Mouse (Mus musculus) megakaryocyte-erythroid progenitor cell, adult 5-6 weeks (primary cell): ENCODE measurements around the gene Cwc22. TPM values are rescaled to one million over a fixed set of nuclear protein-coding genes. Genes with fewer than 3 reads are reported as not detected.

Experiments used
- ATAC-seq: replicated peaks from 2 replicates; pipeline ENCODE4 v1.8.0; 2016; ENCODE audit warnings: mild to moderate bottlenecking, inconsistent platforms; ENCODE audit not compliant: severe bottlenecking, poor library complexity, low FRiP score, low TSS enrichment
- total RNA-seq, 2 experiments: library from RNA; stranded (forward) in 1 of 2; stranded (reverse) in 1 of 2; fragments of 200-1000, 215-1000 nt in 1 of 2; fragments of >200 nt in 1 of 2; fragmentation: Nextera tagmentation in 1 of 2; gene quantifications; 2 replicates each; pipeline ENCODE4 v1.2.3; 2014 to 2017

Cwc22 gene
- total RNA-seq, 2 experiments from 2014 or later = 59.3 to 163 TPM

DNA sequence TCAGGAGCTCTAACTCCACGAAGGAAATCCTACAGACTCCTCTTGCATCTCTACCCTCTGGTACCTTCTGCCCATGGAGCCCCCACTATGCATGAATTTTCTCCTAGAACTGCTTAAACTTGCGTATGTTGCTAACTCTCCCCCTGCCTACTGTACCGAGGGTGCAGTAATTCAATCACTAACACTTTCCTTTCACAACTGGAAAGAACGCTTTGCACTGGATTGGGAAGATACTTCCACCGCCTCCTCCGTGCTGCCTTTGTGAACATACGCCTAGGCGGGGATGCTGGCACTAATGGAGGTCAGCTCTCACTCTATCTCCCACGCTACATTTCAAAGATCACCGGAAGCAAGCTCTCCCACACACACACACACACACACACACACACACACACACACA, 17.8 kb downstream of the Cwc22 start:
- ATAC-seq = no peak

DNA sequence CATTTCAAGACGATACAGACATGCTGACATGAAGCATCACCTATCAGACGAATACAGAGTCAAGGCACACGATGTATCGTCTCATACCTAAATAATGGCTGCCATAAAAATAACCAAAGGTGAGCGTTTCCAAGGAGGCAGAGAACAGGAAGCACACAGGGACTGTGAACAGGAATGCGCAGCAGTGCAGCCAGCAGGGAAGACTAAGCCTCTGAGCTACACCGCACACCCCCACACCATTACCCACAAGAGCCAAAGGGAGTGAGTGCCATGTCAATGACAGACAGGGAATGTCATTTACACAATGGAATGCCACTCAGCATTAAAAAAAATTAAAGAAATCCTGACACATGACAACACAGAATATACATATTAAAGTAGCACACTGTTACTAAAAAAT, 19.7 kb downstream of the Cwc22 start:
- no peak for ATAC-seq

DNA sequence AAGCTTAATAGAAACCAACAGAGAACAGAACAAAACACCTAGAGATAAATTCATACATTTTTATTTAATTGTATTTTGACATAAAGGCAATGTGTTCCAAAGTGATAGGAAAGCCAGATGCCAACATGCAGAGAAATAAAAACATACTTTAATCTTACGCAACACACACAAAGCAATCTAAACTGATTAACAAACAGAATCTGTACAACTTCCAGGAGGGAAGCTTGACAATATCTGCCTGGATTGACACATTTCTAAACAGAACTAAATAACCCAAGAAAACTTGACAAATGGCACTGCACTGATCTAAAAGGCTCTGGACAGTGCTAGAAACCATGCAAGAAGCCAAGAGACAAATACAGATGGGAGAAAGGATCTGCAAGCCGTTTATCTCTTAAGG, 20.2 kb downstream of the Cwc22 start:
- no peak for ATAC-seq

DNA sequence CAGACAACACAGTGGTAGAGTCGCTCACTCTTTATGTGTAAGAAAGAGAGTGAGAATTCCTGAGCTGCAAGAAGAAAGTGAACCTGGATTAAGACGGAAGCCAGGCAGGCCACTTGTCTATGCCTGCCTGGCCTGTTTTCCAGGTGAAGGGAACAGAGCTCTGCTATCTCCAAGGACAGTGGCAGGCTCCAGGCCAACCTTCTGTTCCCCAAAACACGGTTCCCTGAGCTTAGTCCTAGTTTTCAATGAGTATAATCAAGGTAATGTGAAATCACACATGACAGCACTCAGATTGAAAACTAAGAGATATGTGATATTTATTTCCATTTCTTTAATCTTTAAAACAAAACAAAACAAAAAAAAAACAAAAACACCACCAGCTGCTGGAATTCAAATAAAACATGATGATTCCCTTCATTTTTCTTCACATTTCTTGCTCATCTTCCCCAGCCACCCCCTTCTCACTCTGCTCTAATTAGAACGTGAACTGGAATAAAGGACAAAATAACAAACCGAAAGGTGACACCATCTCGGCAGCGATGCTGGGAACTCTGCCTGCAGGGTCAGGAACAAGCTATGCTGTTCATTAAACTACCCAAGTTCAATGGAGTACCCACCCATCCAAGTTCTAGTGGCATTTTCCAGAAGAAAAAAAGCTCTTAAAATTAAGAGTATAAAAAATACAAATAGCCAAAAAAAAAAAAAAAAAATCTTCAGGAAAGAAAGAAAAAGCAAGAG, 20.8 kb downstream of the Cwc22 start:
- no peak for ATAC-seq

DNA sequence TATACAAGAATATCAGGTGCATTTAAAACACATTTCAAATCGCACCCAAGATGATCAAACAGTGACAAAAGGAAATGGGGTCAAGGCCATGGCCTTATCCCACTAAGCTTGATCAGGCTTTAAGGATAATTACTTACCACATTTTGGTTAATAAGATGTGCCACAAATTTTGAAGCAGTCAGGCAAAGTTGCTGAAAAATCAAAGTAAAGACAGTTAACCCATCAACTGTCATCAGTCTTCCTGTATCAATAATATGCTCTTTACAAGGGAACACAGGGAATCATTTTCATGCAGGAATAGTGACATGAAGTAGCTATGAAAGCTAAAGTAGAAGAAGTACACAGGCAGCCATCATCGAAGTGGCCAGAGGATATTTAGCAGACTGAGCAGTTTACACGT, 22.2 kb downstream of the Cwc22 start:
- no peak for ATAC-seq

DNA sequence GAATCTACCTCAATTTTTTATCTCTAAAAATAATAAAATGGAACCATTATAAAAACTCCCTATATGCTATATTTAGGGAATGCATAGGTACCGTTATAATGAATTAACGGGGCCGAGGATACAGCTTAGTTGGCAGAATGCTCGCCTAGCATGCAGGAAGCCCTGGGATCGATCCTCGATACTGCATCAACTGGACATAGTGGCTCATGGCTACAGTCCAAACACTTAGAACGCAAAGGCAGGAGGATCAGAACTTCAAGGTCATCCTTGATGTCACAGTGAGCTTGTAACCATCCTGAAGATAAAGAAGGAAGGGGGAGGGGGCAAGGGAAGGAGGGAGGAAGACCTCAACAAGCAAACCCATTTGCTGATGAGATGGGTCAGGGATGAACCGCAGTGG, 23.0 kb downstream of the Cwc22 start:
- ATAC-seq = no peak

DNA sequence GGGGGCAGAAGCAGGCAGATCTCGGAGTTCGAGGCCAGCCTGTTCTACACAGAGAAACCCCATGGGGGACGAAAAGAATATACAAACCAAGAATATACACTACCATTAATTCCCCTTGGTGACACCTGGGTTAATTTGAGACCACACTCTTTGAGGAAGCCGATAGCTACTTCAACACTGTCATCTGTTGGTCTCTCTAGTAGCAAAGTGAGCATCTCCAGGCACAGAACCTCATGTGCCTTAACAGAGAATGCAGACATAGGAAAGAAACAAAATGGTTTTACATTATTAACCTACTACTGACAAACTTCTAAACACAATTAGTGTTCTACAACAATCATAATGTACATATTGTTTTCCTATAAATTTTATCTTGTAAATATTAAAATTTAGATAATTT, 24.9 kb downstream of the Cwc22 start:
- ATAC-seq = no peak

DNA sequence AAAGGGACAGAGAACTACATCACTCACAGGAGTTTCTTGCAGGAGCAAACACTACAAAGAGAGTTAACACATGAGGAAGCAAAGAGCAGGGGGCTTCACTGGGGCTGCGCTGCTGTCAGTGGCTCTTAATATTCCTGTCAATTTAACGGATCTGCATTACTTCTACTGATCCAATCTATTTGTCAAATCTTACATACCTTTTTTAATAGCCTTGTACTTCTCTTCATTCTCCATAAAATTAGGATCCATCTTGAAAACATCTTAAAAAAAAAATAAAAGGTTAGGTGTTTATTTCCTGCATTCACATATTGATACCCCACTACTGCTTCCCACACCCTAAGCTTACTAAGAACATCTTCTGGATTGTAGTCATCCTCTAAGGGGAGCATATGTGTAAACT, 25.6 kb downstream of the Cwc22 start:
- ATAC-seq = no peak

DNA sequence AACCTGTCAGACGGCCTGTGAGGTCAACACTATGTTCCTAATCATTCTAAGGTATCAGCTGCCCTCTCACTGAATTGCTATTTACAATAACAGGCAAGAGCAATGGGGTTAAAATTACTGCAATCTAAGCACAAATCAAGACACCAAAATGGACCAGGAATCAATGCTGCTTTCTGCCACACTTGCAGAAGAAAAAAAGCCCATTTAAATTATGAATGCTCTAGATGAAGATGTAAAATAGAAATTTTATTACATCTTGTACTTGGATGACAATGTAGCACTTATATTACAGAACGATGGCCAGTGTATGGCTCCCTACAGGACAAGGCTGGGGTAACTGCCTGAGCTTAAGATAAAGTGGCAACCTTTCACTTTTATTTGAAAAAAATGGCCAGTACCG, 27.7 kb downstream of the Cwc22 start:
- ATAC-seq = no peak

DNA sequence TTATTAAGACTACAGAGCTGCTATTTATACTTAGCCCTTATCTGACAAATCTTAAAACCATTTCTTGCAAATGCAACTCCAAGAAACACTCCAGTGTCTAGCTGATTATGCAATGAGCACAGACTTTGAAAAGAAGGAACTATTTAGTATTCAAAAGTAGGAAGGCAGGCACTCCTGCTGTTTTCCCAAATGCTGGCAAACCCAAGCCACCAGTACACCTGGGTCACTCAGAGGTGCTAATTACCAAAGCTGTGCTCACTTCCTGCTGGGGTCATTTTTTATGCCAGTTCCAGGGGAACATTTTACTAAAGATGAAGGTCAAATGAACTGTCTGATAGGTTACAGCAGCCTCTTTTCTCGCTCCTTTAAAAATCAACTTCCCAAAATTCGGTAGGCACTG, 28.2 kb downstream of the Cwc22 start:
- no peak for ATAC-seq

DNA sequence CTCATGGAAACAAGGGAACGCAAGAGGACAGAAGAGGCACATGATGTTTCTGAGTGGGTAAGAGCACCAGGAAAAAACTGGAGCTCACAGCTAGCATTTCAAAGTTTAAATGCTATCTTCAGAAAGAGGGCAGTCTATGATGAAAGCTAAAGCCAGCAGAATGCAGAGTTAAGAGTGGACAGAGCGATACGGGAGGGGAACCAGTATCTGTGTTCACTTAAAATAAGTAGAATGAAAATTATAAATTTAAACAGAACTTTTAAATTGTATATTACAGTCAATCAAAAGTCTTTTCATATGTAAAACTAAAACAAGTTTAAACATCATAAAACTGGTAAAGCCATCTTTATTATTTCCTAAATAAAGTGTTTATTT, 28.8 kb downstream of the Cwc22 start:
- no peak for ATAC-seq

DNA sequence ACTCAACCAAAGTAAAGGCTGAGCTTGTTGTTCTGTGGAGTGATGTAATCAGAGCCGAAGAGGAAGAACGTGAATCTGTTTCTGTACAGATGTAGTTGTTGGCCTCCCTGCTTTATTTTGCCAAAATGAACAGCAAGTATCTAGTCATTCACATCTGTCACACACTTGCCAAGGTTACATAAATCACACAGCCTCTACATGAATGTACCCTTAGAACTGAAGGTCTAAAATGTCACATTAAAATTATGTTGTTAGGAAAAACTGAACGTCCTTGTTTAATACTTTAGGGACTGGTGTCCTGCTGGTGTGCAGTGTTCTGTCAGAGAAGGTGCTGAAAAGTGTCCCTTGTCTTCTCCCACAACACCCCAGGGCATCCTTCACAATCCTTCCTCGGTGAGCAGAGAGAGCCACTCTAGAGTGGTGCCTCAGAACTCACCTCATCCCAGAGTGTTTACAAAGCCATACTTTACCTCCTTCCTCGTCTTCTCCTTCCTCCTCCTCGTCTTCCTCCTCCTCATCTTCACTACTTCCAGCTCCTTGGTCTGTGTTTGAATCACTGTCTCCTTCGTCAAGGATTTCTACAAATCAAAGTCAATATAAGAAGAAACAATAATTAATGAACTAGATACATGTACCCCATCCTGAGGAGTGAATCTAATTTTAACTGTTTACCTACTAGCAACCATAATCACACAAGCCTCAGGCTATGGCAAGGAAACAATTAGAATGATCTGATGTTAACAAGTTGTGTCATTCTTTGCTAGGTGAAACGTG, 29.4 kb downstream of the Cwc22 start:
- no peak for ATAC-seq

DNA sequence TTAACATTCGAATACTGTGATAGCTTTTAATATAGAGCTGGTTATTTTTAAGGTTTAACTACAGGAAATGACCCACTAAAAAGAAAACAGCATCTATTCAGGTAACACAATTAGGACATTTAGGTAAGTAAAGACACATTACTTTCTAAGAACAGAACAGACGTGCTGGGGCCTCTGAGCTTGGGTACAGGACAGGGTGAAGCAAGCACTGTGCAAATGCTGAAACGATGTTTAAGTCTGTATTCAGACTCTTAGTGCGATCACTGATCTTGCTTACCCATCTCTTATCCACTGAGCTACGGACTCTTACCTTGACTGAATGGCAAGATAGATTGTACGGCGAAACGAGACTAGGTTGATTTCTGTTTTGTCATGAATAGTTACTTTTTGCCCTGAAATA, 31.0 kb downstream of the Cwc22 start:
- no peak for ATAC-seq

DNA sequence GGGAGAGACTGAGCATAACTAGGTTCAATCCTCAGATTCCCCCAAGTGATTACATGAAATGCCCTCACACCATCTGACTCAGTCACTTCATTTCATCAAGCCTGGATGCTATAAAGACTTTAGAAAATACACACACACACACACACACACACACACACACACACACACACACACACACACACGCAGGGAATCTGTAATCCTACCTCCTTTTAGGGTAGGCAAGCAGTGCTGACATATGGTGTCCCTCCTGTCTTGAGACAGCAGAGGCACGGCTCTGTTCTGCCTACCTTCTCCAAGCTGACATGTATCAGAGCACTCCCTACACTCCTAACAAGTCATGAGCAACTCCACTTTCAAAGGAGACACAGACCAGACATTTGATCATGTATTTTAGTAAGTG, 32.5 kb downstream of the Cwc22 start:
- no peak for ATAC-seq

DNA sequence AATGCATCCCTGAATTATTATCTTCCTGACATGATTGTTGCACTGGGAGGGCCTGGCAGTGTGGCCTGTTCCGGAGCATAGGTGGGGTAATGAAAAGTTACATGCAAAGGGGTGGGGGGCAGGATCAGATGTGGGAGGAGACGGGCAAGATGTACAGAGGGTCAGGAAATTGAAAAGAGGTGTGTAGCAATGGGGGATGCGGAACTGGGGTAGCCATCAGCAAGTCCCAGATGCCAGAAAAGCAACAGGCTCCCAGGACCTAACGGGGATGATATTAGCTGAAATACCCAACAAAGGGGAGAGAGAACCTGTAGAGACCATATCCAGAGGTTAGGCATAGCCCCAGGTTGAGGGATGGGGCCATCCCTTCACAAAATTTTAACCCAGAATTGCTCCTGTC, 34.0 kb downstream of the Cwc22 start:
- ATAC-seq = no peak

DNA sequence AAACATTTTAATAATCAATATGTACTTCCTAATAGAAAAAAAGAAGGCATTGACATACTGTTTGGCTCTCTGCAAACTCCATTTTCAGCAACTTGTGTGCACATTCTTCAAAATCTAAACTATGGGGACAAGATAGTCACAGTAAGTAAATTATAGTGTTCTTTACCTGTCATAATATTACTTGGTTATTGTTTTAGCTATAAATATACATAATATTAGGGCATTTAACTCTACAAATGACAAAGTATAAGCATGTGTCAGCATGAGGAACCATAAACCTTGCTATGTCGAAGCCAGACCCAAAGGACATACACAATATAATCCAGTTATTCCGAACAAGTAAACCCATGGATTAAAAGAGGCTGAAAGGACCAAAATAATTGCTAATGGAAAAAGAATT, 34.7 kb downstream of the Cwc22 start:
- no peak for ATAC-seq

DNA sequence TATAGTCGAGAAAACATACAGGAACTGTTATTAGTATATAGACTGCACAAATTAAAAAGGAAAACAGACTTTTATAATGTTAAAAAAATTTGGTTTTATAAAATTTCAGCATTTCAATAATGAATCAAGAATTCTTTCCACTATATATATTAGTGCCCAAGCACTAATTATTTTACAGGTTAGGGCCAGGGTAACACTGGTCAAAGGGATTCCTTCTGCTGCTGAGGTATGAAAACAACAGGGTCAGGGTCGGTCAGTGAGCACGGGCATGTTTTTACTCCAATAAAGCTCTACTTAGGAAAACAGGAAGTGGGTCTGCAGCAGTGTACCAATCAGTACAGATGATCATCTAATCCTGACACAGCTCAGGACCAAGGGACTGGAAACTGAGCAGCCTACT, 36.0 kb downstream of the Cwc22 start:
- no peak for ATAC-seq

DNA sequence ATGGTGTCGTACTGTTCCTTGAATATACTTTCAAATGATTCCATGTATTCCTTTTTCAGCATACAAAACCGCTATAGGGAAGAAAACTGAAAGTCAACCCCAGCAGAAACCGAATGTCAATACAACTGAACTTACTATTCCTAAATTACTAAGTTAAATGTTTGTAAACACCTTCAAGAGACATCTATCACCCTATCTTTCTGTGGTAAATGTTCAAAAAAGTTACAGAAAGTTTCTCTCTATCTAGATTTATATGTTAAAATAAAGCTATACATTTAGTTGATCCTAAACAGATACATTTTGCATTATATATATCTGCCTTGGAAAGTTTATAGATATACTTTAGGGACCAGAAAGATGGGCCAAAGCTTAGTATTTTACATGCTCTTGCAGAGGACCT, 39.0 kb downstream of the Cwc22 start:
- no peak for ATAC-seq

DNA sequence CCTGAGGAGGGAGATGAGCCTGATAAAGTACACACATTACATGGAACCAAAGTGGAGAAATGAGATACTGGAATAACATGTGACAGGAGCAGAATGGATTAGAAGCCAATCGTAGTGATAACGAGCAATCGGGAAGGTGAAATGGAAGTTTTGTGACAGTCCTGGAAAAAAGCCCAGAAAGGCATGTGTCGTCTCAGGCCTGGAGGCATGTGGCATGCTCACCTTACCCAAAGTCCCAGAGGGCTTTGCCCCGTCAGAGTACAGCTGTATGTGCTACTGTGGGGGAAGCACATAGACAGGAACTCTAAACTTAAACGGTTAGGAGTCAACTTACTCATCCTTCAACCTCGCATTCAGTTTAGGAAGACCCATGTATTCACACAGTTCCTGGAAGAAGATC, 41.2 kb downstream of the Cwc22 start:
- no peak for ATAC-seq

DNA sequence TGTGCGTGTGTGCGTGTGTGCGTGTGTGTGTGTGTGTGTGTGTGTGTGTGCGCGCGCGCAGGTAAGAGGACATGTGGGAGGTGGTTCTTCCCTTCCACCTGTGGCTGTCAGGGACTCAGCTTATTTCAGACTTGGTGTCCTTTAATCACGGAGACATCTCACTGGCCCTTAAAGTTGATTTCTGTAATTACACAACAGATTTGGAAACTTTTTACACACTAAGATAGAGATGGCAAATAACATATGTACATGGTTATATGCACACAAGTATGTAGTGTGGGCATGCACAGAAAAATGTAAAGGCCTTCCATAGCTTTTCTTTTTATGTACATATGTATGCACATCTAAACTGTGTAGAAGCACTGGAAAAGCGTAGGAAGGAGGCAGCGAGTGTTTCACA, 41.7 kb downstream of the Cwc22 start:
- ATAC-seq = no peak

DNA sequence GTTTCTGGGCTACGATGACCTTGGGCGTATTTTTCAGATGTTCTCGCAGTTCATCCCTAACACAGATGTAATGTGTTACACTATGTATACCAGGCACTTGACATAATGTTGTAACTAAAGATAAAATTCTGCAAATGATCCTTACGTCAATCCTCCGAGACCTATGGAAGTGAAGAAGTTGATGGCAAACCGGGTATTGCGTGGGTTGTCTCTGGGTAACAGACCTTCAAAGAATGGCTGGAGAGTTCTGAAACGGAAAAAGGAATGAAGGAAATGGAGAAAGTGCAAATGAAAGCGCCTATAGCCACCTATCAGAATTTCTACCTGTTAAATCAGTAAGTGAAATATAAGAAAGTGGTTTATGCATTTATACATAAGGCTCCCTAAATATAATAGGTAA, 42.2 kb downstream of the Cwc22 start:
- no peak for ATAC-seq
